Mouse (Mus musculus) cerebellum, postnatal 4 days (tissue): ENCODE measurements around the gene Pgm3.

ENCODE experiments used
- DNase-seq, 2 experiments: peaks; one replicate each; pipeline ENCODE4 v3.0.0; 2022; ENCODE audit warnings: low spot score in 2 of 2, mixed read lengths in 1 of 2

Pgm3 gene

GRCm38 (mm10) chr9:86569314-86569910 is 2.2 kb downstream of the Pgm3 start:
- no peak for DNase-seq

DNA sequence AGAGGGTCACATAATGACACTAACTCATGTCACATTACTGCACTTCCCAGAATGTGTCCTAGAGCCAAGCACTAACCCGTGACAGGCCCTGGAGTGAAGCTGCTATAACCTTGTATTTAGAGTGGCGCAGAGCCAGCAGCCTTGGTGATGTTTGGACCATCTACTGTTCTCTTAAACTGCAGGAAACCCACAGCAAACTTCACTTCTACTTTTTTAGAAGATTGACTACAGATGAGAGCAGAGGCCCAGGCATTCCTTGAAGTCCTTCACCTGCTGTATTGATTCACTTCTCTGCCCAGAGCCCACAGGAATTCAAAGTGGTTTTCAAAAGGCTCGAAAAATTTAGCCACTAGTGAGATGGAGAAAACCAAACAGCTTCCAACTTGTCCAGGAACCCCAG is 11.1 kb downstream of the Pgm3 start:
- no peak for DNase-seq

GRCm38 (mm10) chr9:86554641-86555040 is 17.0 kb downstream of the Pgm3 start:
- DNase-seq: no peak

GRCm38 (mm10) chr9:86553886-86554285 is 17.8 kb downstream of the Pgm3 start:
- no peak for DNase-seq

GRCm38 (mm10) chr9:86550717-86551116 is 20.9 kb downstream of the Pgm3 start:
- no peak for DNase-seq

GRCm38 (mm10) chr9:86549637-86550162 is 21.9 kb downstream of the Pgm3 start:
- no peak for DNase-seq

- DNase-seq: no peak
These were observed 27.1 kb downstream of the Pgm3 start for GRCm38 (mm10) chr9:86544559-86544958.

DNA sequence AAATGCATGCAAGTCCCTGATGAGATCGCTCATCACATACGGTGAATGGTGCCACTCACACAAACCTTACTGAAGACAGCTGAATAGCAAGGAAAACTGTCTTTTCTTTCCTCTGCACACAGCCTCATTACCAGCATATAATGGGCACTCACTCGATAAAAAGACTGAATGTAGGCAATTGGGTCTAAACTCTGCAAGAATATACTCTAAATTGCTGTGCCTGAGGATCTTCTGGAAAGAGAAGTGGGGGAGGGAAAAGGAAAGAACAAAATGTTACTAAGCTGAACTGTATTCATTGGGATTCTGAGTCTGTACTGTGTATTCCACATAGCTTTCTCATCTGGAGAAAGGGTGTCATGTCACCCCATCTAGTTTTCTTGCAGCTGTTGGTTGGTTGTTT is 28.2 kb downstream of the Pgm3 start:
- no peak for DNase-seq

GRCm38 (mm10) chr9:86534071-86534470 is 37.6 kb downstream of the Pgm3 start:
- no peak for DNase-seq

- no peak for DNase-seq
These were observed 46.0 kb downstream of the Pgm3 start for GRCm38 (mm10) chr9:86525600-86525999.

DNA sequence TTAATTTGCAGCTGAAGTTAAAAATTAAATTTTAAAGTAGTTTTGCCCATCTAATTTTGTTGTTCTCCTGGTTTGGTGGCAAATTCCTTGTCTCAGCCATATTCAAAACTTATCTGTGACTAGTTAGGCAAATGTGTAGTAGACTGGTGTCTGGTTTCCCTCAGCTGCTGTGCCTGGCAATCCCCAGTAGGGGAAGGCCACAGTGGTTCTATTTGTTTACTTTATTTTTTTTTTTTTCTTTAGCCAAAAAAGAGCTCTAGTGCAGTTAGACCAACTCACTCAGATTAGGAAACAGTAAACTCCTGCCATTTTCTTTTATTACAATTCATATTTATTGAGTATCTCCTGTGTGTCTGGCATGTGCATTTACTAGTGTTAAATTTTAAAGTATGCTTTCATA is 49.3 kb downstream of the Pgm3 start:
- DNase-seq: no peak

GRCm38 (mm10) chr9:86514798-86515197 is 56.8 kb downstream of the Pgm3 start:
- DNase-seq: no peak

- no peak for DNase-seq
These were observed 57.3 kb downstream of the Pgm3 start for GRCm38 (mm10) chr9:86514390-86514789.

GRCm38 (mm10) chr9:86513733-86514132 is 57.9 kb downstream of the Pgm3 start:
- DNase-seq: no peak

DNA sequence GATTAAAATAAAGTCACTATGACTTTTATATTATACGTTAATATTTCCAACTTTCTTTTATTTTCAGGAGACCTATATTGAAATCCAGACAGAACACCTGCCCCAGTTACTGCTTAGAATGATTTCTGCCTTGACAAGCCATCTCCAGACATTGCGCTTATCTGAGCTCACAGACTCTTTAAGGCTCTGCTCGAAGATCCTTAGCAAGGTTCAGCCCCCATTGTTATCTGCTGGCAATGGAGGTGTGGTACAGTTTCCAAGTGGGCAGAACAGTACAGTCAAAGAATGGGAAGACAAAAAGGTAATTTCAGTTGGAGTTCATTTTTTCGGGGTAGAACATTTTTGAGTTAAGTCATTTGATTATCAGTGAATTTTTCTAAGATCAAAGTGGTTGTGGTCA is 64.2 kb downstream of the Pgm3 start:
- DNase-seq: no peak
